Mouse (Mus musculus) kidney, postnatal 36 days (tissue): ENCODE measurements around the gene Krt78.
A peak's percentile ranks its signal among the peaks of the same experiment; 100 is the strongest.

ENCODE experiments used
- DNase-seq, 2 experiments: peaks; one replicate each; pipeline ENCODE4 v3.0.0; 2021 to 2022; ENCODE audit warnings: mixed read lengths in 2 of 2

The Krt78 gene

GRCm38 (mm10) chr15:101970536-101970935, 16.4 kb upstream of the Krt78 start:
- peak; percentile 47 to 81 for DNase-seq

GRCm38 (mm10) chr15:101966808-101967207, 12.7 kb upstream of the Krt78 start:
- peak; percentile 12 to 14 for DNase-seq

GRCm38 (mm10) chr15:101958891-101959290, 4.8 kb upstream of the Krt78 start:
- DNase-seq = no peak

- no peak for DNase-seq
Observed at GRCm38 (mm10) chr15:101952733-101953474, 1.2 kb downstream of the Krt78 start.

- DNase-seq = no peak
Observed at GRCm38 (mm10) chr15:101945430-101945829, 8.7 kb downstream of the Krt78 start.

GRCm38 (mm10) chr15:101941948-101942347, 12.1 kb downstream of the Krt78 start:
- DNase-seq = no peak

- DNase-seq = no peak
Observed at GRCm38 (mm10) chr15:101940274-101940829, 13.7 kb downstream of the Krt78 start, which contains the start of gene Krt79. Krt79 (minus strand) TSS chr15:101940324.

GRCm38 (mm10) chr15:101938600-101939308, 15.3 kb downstream of the Krt78 start:
- DNase-seq = peak; percentile 13 to 55

- no peak for DNase-seq
Observed at GRCm38 (mm10) chr15:101933024-101933423, 21.1 kb downstream of the Krt78 start.

GRCm38 (mm10) chr15:101929666-101930065, 24.4 kb downstream of the Krt78 start:
- DNase-seq = peak; percentile 18 to 67

GRCm38 (mm10) chr15:101929087-101929486, 25.0 kb downstream of the Krt78 start:
- peak; percentile 9 to 54 for DNase-seq

- peak; percentile 89 to 93 for DNase-seq
Observed at GRCm38 (mm10) chr15:101927340-101928080, 26.6 kb downstream of the Krt78 start.

- no peak for DNase-seq
Observed at GRCm38 (mm10) chr15:101925041-101925440, 29.0 kb downstream of the Krt78 start.

GRCm38 (mm10) chr15:101924635-101925034, 29.5 kb downstream of the Krt78 start, which contains the start of gene Krt4:
Krt4 (minus strand) TSS chr15:101924735.
- no peak for DNase-seq

GRCm38 (mm10) chr15:101922296-101922695, 31.8 kb downstream of the Krt78 start:
- DNase-seq = no peak

GRCm38 (mm10) chr15:101916072-101916471, 38.0 kb downstream of the Krt78 start:
- no peak for DNase-seq

- DNase-seq = no peak
Observed at GRCm38 (mm10) chr15:101904849-101905248, 49.2 kb downstream of the Krt78 start.

- peak in 1 of 2 experiments; percentile 31 for DNase-seq
Observed at GRCm38 (mm10) chr15:101902171-101903149, 51.6 kb downstream of the Krt78 start.
